Mouse (Mus musculus): Measurements from ENCODE around the gene Ppara. TPM values are rescaled to one million over a fixed set of nuclear protein-coding genes. Genes with fewer than 3 reads are reported as not detected.

The Ppara gene
- polyA plus RNA-seq, 1 experiment = 1.1 TPM

DNA sequence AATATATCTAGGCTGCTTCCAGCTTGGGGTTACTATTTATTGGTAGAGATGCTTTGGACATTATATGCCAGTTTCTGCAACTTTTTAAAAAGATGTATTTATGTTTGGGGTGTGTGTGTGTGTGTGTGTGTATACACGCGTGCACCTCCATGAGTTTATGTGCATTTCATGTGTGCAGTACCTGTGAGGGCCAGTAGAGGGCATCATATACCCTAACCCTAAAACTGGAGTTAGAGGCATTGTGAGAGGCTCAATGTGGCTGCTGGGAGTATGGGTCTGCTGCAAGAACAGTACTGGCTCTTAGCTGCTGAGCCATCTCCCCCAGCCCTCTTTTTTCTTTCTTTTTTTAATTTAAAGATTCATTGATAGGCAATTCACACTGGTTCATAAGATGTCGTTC lies 23.0 kb downstream of the Ppara start:
- no peak overlapping the region for H3K27ac ChIP-seq (ENCODE audit: control insufficient read depth, insufficient read depth, low read depth, low read length, poor library complexity)
- H3K4me1 ChIP-seq (ENCODE audit: control insufficient read depth, insufficient read depth, low read length) = no peaks in the 10 kb centered on the region
- no peak for TF ChIP-seq POLR2A (IDR thresholded peaks at IDR 0.05; ENCODE audit: borderline replicate concordance, control insufficient read depth, low read depth, low read length)
- TF ChIP-seq CTCF (IDR thresholded peaks at IDR 0.05; ENCODE audit: control insufficient read depth, insufficient read depth, low read length) = no peak
- WGBS = 87% methylated on average over 3 of the region's 3 CpGs
- no peak overlapping the region for H3K4me3 ChIP-seq (replicated peaks; ENCODE audit: control insufficient read depth, low read depth, low read length)

DNA sequence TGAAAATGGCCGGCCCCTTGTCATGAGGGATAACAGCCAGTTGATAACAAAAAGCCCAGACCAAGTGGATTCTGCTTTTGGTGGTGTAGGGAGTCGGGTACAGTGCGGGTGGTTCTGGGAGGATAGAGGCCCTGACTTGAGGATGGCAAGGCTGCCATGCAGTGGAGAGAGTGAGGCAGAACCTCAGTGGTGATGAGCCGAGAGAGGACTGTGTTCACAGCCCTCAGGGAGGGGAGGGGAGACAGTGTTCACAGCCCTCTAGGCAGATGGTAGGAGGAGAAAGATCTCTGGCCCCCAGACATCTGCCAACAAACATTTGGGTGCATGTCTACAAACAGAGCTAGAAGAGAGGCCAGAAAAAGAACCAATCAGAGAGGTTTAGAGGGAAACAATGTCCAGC lies 28.0 kb downstream of the Ppara start:
- no peak overlapping the region for H3K27ac ChIP-seq (ENCODE audit: control insufficient read depth, insufficient read depth, low read depth, low read length, poor library complexity)
- WGBS = 68% methylated on average over 4 of the region's 4 CpGs
- no peaks in the 10 kb centered on the region; the same call in 1 of the 2 replicates for H3K4me1 ChIP-seq (ENCODE audit: control insufficient read depth, insufficient read depth, low read length)
- H3K4me3 ChIP-seq (replicated peaks; ENCODE audit: control insufficient read depth, low read depth, low read length) = no peak overlapping the region
- TF ChIP-seq POLR2A (IDR thresholded peaks at IDR 0.05; ENCODE audit: borderline replicate concordance, control insufficient read depth, low read depth, low read length) = no peak
- TF ChIP-seq CTCF (IDR thresholded peaks at IDR 0.05; ENCODE audit: control insufficient read depth, insufficient read depth, low read length) = no peak

DNA sequence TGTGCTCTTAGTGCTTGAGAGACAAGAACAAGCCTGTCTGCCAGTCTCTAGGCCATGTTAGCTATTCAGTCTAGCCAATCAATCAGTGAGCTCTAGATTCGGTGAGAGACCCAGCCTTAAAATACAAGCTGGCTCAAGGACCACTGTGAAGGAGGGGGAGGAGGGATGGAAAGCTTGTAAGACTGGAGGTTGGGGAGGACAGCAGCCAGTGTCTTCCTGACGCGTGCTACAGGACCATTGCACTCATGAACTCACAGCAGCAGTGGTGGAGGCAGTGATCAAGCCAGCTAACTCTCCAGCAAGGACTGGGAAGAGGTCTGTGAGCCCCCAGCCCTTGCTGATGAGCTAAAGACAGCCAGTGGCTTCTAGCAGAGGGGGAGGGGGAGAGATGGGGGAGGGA lies 30.2 kb downstream of the Ppara start:
- Histone ChIP-seq H3K4me1 (ENCODE audit: control insufficient read depth, insufficient read depth, low read length) (no peaks in the 10 kb centered on the region; the same call in 1 of the 2 replicates), H3K27ac (ENCODE audit: control insufficient read depth, insufficient read depth, low read depth, low read length, poor library complexity) (no peak overlapping the region), H3K4me3 (replicated peaks; ENCODE audit: control insufficient read depth, low read depth, low read length) (no peak overlapping the region)
- WGBS = 61% methylated on average over 3 of the region's 3 CpGs
- TF ChIP-seq CTCF (IDR thresholded peaks at IDR 0.05; ENCODE audit: control insufficient read depth, insufficient read depth, low read length) (no peak), POLR2A (IDR thresholded peaks at IDR 0.05; ENCODE audit: borderline replicate concordance, control insufficient read depth, low read depth, low read length) (no peak)

DNA sequence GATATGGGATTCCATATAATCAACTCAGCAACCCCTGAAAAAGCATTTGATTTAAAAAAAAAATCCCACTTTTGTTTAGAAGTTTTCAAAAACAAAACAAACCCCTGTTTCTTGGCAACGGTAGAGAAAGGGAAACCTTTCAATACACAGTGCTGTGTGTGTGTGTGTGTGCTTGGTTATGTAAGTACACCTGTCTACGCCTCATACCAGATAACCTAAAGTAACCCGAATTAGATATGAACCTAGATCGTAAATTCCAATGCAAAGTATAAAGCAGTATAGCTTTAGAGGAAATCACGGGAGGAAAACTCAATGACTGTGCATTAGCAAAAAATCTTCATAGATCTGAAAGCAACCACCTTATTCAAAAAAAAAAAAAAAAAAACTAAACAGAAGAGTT lies 31.9 kb downstream of the Ppara start:
- no peak for TF ChIP-seq CTCF (IDR thresholded peaks at IDR 0.05; ENCODE audit: control insufficient read depth, insufficient read depth, low read length)
- no peak for TF ChIP-seq POLR2A (IDR thresholded peaks at IDR 0.05; ENCODE audit: borderline replicate concordance, control insufficient read depth, low read depth, low read length)
- no peak overlapping the region for H3K27ac ChIP-seq (ENCODE audit: control insufficient read depth, insufficient read depth, low read depth, low read length, poor library complexity)
- no peak overlapping the region for H3K4me3 ChIP-seq (replicated peaks; ENCODE audit: control insufficient read depth, low read depth, low read length)
- H3K4me1 ChIP-seq (ENCODE audit: control insufficient read depth, insufficient read depth, low read length) = no peaks in the 10 kb centered on the region; the same call in 1 of the 2 replicates
- WGBS = 81% methylated on average over 5 of the region's 5 CpGs

DNA sequence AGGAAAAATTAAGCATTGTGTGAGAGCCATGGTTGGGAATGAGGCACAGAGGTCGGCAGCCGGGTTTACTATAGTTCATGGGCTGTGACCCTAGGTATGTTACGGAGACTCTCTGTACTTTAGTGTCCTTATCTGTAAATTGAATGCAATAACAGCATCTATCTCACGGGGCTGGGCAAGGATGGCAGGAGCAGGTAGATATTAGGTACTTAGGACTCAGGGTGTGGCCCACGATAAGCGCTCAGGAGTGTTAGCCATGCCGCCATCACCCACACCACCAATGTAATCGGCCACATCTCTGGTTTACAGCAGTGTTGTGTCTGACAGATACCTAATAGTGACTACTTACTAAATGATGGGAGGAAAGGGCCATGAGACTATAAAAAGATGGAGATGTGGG lies 34.2 kb downstream of the Ppara start:
- TF ChIP-seq CTCF (IDR thresholded peaks at IDR 0.05; ENCODE audit: control insufficient read depth, insufficient read depth, low read length) = no peak
- TF ChIP-seq POLR2A (IDR thresholded peaks at IDR 0.05; ENCODE audit: borderline replicate concordance, control insufficient read depth, low read depth, low read length) = no peak
- H3K4me3 ChIP-seq (replicated peaks; ENCODE audit: control insufficient read depth, low read depth, low read length) = no peak overlapping the region
- H3K4me1 ChIP-seq (ENCODE audit: control insufficient read depth, insufficient read depth, low read length) = no peaks in the 10 kb centered on the region; the same call in 1 of the 2 replicates
- 82% methylated on average over 8 of the region's 8 CpGs for WGBS
- H3K27ac ChIP-seq (ENCODE audit: control insufficient read depth, insufficient read depth, low read depth, low read length, poor library complexity) = no peak overlapping the region

DNA sequence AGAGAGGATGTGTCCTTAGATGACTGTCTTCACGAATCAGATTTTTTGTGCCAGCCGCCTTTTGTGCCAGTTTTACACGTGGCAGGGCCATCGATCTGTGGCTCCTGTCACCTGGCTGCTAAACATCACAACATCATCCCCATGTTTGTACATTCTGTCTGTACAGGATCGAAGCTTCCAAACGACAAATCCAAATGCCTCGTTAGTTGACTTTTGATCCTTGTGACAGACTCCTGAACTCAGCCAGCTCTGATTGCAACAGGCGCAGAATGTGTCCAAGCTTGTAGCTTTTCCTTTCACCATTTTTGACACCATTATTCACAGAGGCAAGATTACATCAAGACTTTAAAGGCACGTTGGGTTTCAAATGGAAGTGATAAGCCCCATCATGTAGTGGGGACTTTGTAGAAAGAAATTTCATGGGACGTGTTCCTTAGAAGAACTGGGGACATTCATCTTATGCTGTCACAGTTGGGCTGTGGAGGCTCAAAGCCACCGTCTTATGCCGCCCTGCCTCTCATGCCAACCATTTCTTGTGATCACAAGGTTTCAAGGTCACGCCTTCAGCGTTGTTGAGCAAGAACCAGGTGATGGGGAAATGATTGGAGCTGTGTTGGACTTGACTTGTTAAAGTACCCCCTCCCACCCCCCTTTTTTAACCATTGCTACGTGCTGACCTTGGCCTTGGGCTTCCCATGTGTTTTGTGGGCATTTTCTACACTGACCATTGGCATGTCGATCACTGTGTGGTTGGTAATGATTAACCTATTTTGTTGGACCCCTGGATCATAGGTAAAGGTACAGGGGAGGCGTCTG lies 36.7 kb downstream of the Ppara start:
- Histone ChIP-seq H3K4me1 (ENCODE audit: control insufficient read depth, insufficient read depth, low read length) (no peaks in the 10 kb centered on the region), H3K4me3 (replicated peaks; ENCODE audit: control insufficient read depth, low read depth, low read length) (no peak overlapping the region), H3K27ac (ENCODE audit: control insufficient read depth, insufficient read depth, low read depth, low read length, poor library complexity) (no peak overlapping the region)
- no peak for TF ChIP-seq CTCF (IDR thresholded peaks at IDR 0.05; ENCODE audit: control insufficient read depth, insufficient read depth, low read length)
- TF ChIP-seq POLR2A (IDR thresholded peaks at IDR 0.05; ENCODE audit: borderline replicate concordance, control insufficient read depth, low read depth, low read length) = no peak
- WGBS = 73% methylated on average over 17 of the region's 17 CpGs

DNA sequence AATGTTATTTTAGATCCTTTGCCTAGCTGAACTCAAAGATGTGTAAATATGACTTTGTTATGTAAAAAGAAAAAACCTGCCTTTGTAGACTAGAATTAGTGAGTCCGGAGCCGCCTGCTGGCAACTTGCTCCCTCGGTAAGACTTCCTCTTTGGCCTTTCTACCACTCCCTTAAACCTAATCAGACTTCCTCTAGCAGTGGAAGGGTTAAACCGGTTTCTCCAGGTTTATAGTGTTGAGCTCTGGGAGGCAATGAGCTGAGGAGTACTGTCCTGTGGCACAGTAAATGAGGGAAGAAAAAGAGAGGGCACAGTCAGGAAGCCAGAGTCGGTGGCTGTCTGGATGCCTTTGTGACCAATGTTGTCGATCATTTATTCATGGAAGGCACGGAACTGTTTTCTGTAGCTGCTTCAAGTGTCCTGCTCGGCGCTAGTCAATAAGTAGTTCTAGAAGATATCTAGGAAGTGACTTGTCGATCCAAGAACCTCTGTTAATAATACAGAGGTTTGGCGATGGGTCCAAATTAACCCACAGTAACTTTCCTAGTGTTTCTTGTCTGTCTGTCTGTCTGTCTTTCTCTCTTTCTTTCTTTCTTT lies 37.5 kb downstream of the Ppara start:
- H3K27ac ChIP-seq (ENCODE audit: control insufficient read depth, insufficient read depth, low read depth, low read length, poor library complexity) = no peak overlapping the region
- 51% methylated on average over 11 of the region's 11 CpGs for WGBS
- no peak overlapping the region for H3K4me3 ChIP-seq (replicated peaks; ENCODE audit: control insufficient read depth, low read depth, low read length)
- no peaks in the 10 kb centered on the region for H3K4me1 ChIP-seq (ENCODE audit: control insufficient read depth, insufficient read depth, low read length)
- no peak for TF ChIP-seq POLR2A (IDR thresholded peaks at IDR 0.05; ENCODE audit: borderline replicate concordance, control insufficient read depth, low read depth, low read length)
- TF ChIP-seq CTCF (IDR thresholded peaks at IDR 0.05; ENCODE audit: control insufficient read depth, insufficient read depth, low read length) = no peak

DNA sequence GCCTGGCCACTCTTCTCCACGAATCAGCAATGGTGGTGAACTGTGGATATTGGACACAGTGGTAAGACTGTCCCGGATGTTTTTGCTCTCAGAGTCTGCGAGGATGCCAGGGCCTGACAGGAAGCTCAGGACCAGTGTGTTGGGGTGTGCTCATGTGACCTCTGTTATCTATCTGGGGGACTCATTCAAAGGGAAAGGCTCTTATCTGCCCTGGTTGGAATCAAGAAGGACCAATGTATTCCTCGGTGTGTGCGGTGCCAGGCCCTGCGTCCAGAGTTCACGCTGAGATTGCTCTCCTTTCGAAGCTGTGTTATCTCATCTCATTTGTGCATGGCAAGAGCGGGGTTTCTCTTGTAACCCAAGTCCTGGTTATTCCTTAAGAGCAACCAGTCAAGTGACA lies 39.6 kb downstream of the Ppara start:
- Histone ChIP-seq H3K4me1 (ENCODE audit: control insufficient read depth, insufficient read depth, low read length) (no peaks in the 10 kb centered on the region), H3K27ac (ENCODE audit: control insufficient read depth, insufficient read depth, low read depth, low read length, poor library complexity) (no peak overlapping the region), H3K4me3 (replicated peaks; ENCODE audit: control insufficient read depth, low read depth, low read length) (no peak overlapping the region)
- 80% methylated on average over 9 of the region's 9 CpGs for WGBS
- TF ChIP-seq POLR2A (IDR thresholded peaks at IDR 0.05; ENCODE audit: borderline replicate concordance, control insufficient read depth, low read depth, low read length) = no peak
- no peak for TF ChIP-seq CTCF (IDR thresholded peaks at IDR 0.05; ENCODE audit: control insufficient read depth, insufficient read depth, low read length)

All from bone marrow, adult 2 months (tissue).